Mouse (Mus musculus) neural tube, embryonic 15.5 days (tissue): Measurements from ENCODE around the gene Lsm3. TPM values are rescaled to one million over a fixed set of nuclear protein-coding genes. Genes with fewer than 3 reads are reported as not detected.

Source experiments
- ATAC-seq: fragments of 200-750 bp; cut with Nextera tagmentation; 2 replicates; pipeline ENCODE4 v1.8.0; 2017; ENCODE audit warnings: mild to moderate bottlenecking, moderate TSS enrichment, moderate library complexity; ENCODE audit not compliant: low FRiP score
- H3K27ac ChIP-seq: fragments of 300-500 bp; sonication (generic); replicated peaks from 2 replicates; pipeline ENCODE4 v1.5.1; 2015; ENCODE audit warnings: mild to moderate bottlenecking, inconsistent platforms
- H3K27me3 ChIP-seq: fragments of 300-500 bp; sonication (generic); replicated peaks from 2 replicates; pipeline ENCODE4 v1.6.1; 2015; ENCODE audit warnings: inconsistent platforms
- H3K36me3 ChIP-seq: fragments of 300-500 bp; sonication (generic); 2 replicates; pipeline ENCODE4 v1.6.1; 2015; ENCODE audit warnings: inconsistent platforms
- H3K4me1 ChIP-seq: fragments of 300-500 bp; sonication (generic); 2 replicates; pipeline ENCODE4 v1.6.1; 2015; ENCODE audit warnings: inconsistent platforms
- H3K4me2 ChIP-seq: fragments of 300-500 bp; sonication (generic); 2 replicates; pipeline ENCODE4 v1.6.1; 2015; ENCODE audit warnings: inconsistent platforms, mild to moderate bottlenecking, moderate library complexity
- H3K4me3 ChIP-seq: fragments of 300-500 bp; sonication (generic); replicated peaks from 2 replicates; pipeline ENCODE4 v1.5.1; 2015; ENCODE audit warnings: mild to moderate bottlenecking, inconsistent platforms
- H3K9ac ChIP-seq: fragments of 300-500 bp; sonication (generic); replicated peaks from 2 replicates; pipeline ENCODE4 v1.6.1; 2015; ENCODE audit warnings: mild to moderate bottlenecking, inconsistent platforms
- H3K9me3 ChIP-seq: fragments of 300-500 bp; sonication (generic); replicated peaks from 2 replicates; pipeline ENCODE4 v1.6.1; 2016; ENCODE audit warnings: inconsistent platforms
- WGBS: fragments of 180-500 bp; shearing (Covaris S2); methylation state at CpG from one replicate; pipeline ENCODE4 v1.1.7; 2015; ENCODE audit warnings: mixed read lengths; 5-methylcytosine and 5-hydroxymethylcytosine counted together
- polyA plus RNA-seq: library from polyadenylated mRNA; unstranded; fragments of >200 nt; fragmentation: Nextera tagmentation; extraction: Ambion mirVana; gene quantifications from 2 replicates; pipeline ENCODE4 v1.2.1, GENCODE M21; 2015

Gene Lsm3
- polyA plus RNA-seq, 1 experiment from 2014 or later, result 147 TPM

DNA sequence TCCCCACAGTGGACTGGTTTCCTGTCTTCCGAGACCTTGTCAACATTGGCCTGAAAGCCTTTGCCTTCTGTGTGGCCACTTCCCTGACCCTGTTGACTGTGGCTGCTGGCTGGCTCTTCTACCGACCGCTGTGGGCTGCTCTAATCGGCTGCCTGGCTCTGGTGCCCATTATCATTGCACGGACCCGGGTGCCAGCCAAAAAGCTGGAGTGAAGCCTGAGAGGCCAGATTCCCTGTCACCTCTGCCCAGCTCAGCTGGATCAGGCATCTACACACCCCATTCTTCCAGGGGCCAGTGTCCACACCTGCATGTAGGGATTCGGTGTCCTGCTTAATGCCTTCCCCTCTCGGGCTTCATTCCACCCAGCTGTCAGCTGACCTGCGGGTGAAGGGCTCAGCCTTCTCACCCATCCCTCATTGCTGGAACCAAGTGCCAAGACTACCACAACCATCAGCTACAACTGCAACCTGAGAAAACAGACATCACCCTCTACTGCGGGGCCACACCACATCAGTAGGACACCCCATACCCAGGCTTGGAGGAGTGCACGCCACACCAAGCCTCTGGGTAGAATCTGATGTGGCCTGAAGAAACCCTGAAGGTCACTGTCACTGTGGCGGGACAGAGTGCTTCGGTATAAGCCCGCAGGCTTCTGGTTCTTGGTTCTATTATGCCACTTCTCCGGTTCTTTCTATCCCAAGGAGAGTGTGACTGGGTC is 28.8 kb upstream of the Lsm3 start:
- no peak for ATAC-seq
- Histone ChIP-seq H3K36me3 (peaks cover 94% of the 10 kb centered on the region), H3K27me3 (no peaks in the 10 kb centered on the region), H3K27ac (no peak overlapping the region), H3K9me3 (no peaks in the 10 kb centered on the region), H3K4me3 (no peak overlapping the region), H3K4me2 (no peak overlapping the region), H3K9ac (no peak overlapping the region), H3K4me1 (no peaks in the 10 kb centered on the region)
- 93% methylated on average over 15 of the region's 15 CpGs for WGBS

DNA sequence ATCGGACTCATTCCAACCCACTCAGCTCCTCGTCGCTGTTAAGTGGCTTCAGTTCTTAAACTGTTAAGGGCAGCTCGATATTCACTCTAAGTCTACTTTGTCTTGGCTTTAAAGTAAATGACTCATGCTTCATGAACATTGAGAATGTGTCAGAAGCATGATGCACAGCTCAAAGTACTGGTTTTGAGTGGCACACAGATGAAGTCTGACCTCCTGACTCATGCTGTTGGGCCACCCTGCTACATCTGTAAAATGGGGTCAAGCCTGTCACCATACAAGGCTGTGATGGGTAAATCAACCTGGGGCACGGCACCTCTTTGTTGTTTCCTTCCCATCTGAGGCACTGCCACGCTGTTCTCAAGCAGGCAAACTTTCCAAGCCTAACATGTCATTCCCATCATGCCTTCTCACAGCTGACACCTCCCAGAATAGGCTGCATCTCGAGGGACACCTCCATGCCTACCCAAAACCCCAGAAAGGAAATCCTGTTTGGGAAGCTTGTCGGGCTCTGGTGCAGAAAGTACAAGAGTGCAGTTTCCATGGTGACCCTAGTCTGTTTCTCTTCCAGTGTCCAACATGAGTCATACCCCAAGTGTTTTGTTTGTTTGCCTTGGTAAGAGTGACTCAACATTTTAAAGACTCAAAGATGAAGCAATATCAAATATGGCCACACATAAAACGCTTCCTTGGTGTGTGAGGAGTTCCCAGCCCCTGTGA is 27.1 kb upstream of the Lsm3 start:
- Histone ChIP-seq H3K9ac (no peak overlapping the region), H3K4me1 (no peaks in the 10 kb centered on the region), H3K27me3 (no peaks in the 10 kb centered on the region), H3K4me3 (no peak overlapping the region), H3K36me3 (peaks cover 89% of the 10 kb centered on the region), H3K4me2 (no peak overlapping the region), H3K27ac (no peak overlapping the region), H3K9me3 (no peaks in the 10 kb centered on the region)
- no peak for ATAC-seq
- WGBS, result 88% methylated on average over 9 of the region's 9 CpGs

DNA sequence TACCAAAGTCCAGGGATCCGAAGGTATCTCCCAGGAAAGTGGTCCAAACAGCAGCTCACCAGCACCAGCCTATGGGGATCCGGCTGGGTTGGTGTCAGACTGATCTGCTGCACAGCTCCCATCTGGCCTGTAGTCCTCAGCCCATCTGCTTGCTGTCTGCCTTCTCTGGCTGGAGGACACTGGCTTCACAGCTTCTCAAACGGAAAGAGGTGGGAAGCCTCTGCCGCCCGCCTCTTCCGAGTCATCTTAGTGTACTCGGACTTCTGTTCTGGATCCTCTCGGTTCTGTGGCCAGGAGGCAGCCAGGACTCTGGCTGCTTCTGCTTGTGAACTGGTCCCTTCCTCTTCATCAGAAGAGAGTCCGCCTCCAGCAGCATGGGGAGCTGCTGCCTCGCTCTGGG is 25.9 kb upstream of the Lsm3 start:
- H3K4me2 ChIP-seq, result no peak overlapping the region
- H3K4me1 ChIP-seq, result no peaks in the 10 kb centered on the region
- no peak for ATAC-seq
- H3K27ac ChIP-seq, result no peak overlapping the region
- H3K27me3 ChIP-seq, result no peaks in the 10 kb centered on the region
- no peak overlapping the region for H3K4me3 ChIP-seq
- 87% methylated on average over 10 of the region's 10 CpGs for WGBS
- peaks cover 86% of the 10 kb centered on the region for H3K36me3 ChIP-seq
- H3K9ac ChIP-seq, result no peak overlapping the region
- no peaks in the 10 kb centered on the region for H3K9me3 ChIP-seq

DNA sequence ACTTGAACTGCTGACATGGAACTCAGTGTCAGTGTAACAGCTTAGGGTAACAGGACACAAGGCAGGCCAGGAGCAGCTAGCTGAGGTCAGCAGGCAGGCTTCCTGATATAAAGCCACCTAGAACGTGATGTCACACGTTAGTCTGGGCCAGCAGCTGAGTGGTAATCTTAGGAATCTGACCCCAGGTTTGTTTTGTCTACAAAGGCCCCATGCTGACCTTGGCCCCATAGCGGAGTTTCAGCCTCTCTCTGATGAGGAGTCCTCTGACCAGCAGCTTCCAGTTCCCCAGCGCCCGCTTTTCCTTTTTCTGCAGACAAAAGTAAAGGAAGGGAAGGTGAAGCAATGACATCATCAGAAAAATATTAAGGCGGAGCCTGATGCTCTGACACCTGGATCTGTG is 24.7 kb upstream of the Lsm3 start:
- ATAC-seq, result no peak
- no peaks in the 10 kb centered on the region for H3K27me3 ChIP-seq
- H3K4me1 ChIP-seq, result no peaks in the 10 kb centered on the region
- H3K9ac ChIP-seq, result no peak overlapping the region
- peaks cover 85% of the 10 kb centered on the region for H3K36me3 ChIP-seq
- 81% methylated on average over 6 of the region's 6 CpGs for WGBS
- no peak overlapping the region for H3K27ac ChIP-seq
- H3K4me2 ChIP-seq, result no peak overlapping the region
- no peak overlapping the region for H3K4me3 ChIP-seq
- no peaks in the 10 kb centered on the region for H3K9me3 ChIP-seq

DNA sequence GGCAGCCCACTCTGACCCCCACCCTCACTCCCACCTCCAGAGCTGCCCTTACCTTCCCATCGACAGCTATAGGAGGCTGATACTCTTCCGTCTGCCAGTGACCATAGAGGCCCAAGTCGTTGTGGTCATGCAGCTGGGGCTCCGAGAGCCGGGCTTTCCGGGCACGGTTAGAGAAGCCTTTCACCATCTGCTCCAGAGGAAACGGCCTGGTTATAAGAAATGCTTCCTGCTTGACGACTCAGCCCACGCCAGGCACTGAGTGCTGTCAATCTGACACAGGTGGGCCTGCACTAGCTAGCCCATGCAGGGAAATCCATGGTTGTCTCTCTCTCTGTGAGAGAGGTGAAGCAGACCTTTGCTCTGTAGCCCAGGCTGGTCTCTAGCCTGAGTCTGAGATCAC is 22.7 kb upstream of the Lsm3 start:
- Histone ChIP-seq H3K4me1 (no peaks in the 10 kb centered on the region), H3K27me3 (no peaks in the 10 kb centered on the region), H3K4me3 (no peak overlapping the region), H3K36me3 (peaks cover 85% of the 10 kb centered on the region), H3K4me2 (no peak overlapping the region), H3K27ac (no peak overlapping the region), H3K9ac (no peak overlapping the region), H3K9me3 (no peaks in the 10 kb centered on the region)
- 93% methylated on average over 10 of the region's 10 CpGs for WGBS
- ATAC-seq, result no peak

DNA sequence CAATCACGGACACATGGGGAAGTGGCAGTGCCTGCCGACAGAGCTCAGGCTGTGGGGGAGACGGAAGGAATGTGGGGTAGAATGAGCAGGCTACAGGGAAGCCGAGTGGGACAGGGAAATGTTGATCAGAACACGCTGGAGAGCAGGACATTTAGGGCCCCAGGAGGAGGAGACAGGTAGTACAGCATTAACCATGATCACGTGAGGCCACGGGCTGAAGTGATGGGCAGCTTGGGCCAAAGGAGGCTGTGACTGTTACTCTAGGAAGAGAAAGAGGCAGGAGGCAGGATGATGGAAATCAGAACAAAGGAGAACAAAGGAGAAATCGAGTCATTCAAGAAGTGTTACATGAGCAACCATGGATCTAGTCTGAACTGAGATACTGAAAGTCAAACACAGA is 21.2 kb upstream of the Lsm3 start:
- Histone ChIP-seq H3K36me3 (peaks cover 90% of the 10 kb centered on the region), H3K9ac (no peak overlapping the region), H3K4me2 (no peak overlapping the region), H3K27ac (no peak overlapping the region), H3K4me3 (no peak overlapping the region), H3K27me3 (no peaks in the 10 kb centered on the region), H3K9me3 (no peaks in the 10 kb centered on the region), H3K4me1 (no peaks in the 10 kb centered on the region)
- WGBS, result 91% methylated on average over 8 of the region's 8 CpGs
- ATAC-seq, result no peak

DNA sequence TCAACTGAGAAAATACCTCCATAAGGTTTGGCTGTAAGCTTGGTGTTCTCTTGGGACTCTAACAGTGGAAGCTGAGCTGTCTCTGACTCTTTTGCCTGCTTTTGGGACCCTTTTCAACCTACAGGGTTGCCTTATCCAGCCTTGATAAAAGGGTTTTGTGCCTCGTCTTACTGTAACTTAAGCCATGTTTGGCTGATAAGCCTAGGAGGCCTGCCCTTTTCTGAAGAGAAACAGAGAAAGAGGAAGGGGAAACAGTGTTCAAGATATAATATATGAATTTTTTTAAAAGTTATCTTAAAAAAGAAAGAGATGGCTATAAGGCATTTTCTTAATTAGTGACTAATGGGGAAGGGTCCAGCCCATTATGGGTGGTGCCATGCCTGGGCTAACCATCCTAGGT is 12.4 kb upstream of the Lsm3 start:
- Histone ChIP-seq H3K4me2 (no peak overlapping the region), H3K9me3 (no peaks in the 10 kb centered on the region), H3K27me3 (no peaks in the 10 kb centered on the region), H3K4me3 (no peak overlapping the region), H3K9ac (no peak overlapping the region), H3K27ac (no peak overlapping the region), H3K4me1 (no peaks in the 10 kb centered on the region), H3K36me3 (peaks cover 98% of the 10 kb centered on the region)
- ATAC-seq, result no peak
- WGBS, result 90% methylated on average over 1 of the region's 1 CpGs

DNA sequence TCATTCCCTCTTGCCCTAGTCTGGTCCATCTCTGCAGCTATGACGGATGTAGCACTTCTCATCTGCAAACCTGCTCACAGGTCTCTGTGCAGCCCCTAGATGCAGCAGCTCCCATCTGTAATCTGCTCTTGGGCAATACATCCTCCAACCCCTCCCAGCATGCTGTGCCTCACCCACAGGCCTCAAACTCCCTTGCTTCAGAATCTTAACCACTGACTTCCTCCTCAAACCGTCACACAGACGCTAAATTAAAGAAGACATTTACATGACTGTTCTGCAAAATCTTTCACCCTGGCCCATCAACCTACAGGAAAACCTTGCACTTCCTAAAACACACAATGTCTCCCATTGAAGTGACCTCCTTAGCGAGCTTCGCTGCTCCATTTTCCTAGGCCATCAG is 9.7 kb upstream of the Lsm3 start:
- no peak for ATAC-seq
- Histone ChIP-seq H3K36me3 (peaks cover 74% of the 10 kb centered on the region), H3K27me3 (no peaks in the 10 kb centered on the region), H3K27ac (no peak overlapping the region), H3K9ac (no peak overlapping the region), H3K4me3 (no peak overlapping the region), H3K9me3 (no peaks in the 10 kb centered on the region), H3K4me2 (no peak overlapping the region), H3K4me1 (no peaks in the 10 kb centered on the region)
- 93% methylated on average over 5 of the region's 5 CpGs for WGBS

DNA sequence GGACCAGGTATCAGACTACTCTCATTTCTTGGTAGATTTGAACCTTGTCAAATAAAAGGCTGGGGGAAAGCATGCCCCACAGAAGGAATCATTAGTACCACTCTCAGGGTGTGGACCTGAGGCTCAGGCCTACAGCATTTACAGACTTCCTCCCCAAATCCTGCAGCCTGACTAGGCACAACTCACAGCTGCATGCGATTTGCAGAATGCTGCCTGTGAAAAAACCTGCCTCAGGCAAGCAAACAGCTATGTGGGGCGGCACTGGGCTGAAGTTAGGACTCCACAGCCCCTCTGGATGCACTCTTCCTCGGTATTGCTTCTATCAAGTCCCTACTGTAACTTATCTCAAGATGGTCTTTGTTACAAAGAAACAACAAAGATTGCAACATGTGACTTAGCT is 7.7 kb upstream of the Lsm3 start:
- Histone ChIP-seq H3K27me3 (no peaks in the 10 kb centered on the region), H3K4me1 (no peaks in the 10 kb centered on the region), H3K36me3 (peaks cover 55% of the 10 kb centered on the region), H3K4me2 (no peak overlapping the region), H3K9me3 (no peaks in the 10 kb centered on the region), H3K9ac (no peak overlapping the region), H3K27ac (no peak overlapping the region), H3K4me3 (no peak overlapping the region)
- no peak for ATAC-seq
- WGBS, result 97% methylated on average over 3 of the region's 3 CpGs

DNA sequence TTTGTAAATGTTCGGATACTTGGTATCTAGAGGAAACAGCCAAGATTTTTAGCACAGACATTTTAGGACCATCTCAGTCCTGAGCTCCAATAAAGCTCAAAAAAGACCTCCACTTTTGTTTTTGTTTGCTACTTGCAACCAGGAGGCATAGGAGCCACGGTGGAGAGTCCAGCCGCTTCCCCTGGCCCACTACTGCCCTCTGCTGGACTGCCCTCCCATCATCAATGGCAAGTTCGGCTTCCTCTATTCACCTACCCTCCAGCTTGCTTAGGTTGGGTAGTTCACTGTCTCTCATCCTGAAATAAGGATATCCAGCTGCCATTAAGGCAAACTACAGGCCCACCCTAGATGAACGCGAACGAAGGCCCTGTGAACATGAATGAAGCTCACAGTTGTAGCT is 6.4 kb upstream of the Lsm3 start:
- Histone ChIP-seq H3K9me3 (no peaks in the 10 kb centered on the region), H3K9ac (no peak overlapping the region), H3K4me2 (no peak overlapping the region), H3K4me3 (no peak overlapping the region), H3K4me1 (peaks cover 7% of the 10 kb centered on the region), H3K27ac (no peak overlapping the region), H3K27me3 (no peaks in the 10 kb centered on the region), H3K36me3 (peaks cover 42% of the 10 kb centered on the region)
- ATAC-seq, result no peak
- WGBS, result 44% methylated on average over 7 of the region's 7 CpGs

DNA sequence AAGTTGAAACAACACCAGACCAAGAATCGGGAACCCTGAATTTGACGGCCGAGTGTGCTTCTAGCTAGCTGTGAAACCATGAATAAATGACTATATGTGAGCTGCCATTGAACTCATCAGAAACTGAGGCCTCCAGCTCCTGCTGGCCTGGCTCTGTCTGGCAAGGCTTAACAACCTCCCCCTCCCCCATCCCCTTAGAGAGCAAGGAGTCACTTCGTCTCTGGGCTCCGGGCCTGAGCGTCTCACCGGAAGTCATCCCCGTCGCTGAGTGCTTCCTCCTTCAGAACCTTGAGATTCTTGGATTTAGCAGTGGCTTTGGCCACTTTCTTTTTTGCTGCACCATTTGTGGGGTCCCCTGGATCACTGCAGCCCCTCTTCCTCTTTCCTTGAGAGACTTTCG is 5.5 kb upstream of the Lsm3 start:
- ATAC-seq, result no peak
- H3K27ac ChIP-seq, result no peak overlapping the region
- no peak overlapping the region for H3K4me3 ChIP-seq
- H3K4me2 ChIP-seq, result no peak overlapping the region
- peaks cover 14% of the 10 kb centered on the region for H3K4me1 ChIP-seq
- H3K9ac ChIP-seq, result no peak overlapping the region
- peaks cover 34% of the 10 kb centered on the region for H3K36me3 ChIP-seq
- WGBS, result 89% methylated on average over 10 of the region's 10 CpGs
- H3K27me3 ChIP-seq, result no peaks in the 10 kb centered on the region
- no peaks in the 10 kb centered on the region for H3K9me3 ChIP-seq

DNA sequence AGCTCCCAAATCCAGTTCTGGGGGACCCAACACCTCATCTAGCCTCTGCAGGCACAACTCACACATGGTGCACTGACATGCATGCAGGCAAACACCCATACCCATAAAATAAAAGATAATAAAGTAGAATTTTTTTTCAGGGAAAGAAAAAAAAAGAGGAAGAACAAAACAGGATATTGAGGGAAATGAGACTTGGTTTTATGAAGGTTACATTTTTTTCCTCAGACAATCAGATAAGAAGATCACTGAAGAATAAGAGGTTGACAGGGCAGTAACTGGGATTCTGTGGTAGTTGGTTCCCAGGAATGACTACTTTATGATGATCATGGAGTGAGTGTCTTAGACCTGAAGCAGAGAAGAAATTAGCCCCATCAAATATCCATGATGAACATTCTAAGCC is 1.6 kb upstream of the Lsm3 start:
- Histone ChIP-seq H3K27me3 (no peaks in the 10 kb centered on the region), H3K4me3 (no peak overlapping the region), H3K36me3 (peaks cover 14% of the 10 kb centered on the region), H3K9me3 (no peaks in the 10 kb centered on the region), H3K4me1 (peaks cover 29% of the 10 kb centered on the region), H3K9ac (no peak overlapping the region), H3K4me2 (0 out of 2 replicates have a peak overlapping the region, but pooled peaks have one; percentile 84), H3K27ac (no peak overlapping the region)
- ATAC-seq, result no peak
